Mouse (Mus musculus): ENCODE measurements around the gene Mroh2a.

Mroh2a gene

GRCm38 (mm10) chr1:88258881-88259642 is 32.3 kb downstream of the Mroh2a start:
- no peak for DNase-seq (ENCODE audit: low read depth, low spot score)

DNA sequence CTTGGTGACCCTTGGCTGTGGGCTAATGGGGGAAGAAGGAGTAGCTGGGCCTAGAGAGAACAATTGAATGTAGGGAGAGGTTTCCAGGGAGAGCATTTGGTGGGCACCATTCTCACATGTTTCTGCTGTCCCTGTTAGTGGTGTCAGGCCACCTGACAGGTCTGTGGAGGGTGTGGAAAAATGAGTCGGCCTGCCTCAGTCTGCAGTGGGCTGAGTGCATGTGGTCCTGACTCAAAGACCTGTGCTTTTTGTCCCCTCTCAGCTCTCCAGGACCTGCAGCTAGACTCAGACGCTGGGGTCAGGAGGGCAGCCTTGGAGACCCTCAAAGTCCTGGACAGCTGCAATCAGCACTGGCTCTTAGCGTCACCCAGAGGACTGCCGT is 32.8 kb downstream of the Mroh2a start:
- DNase-seq (ENCODE audit: low read depth, low spot score), result no peak

DNA sequence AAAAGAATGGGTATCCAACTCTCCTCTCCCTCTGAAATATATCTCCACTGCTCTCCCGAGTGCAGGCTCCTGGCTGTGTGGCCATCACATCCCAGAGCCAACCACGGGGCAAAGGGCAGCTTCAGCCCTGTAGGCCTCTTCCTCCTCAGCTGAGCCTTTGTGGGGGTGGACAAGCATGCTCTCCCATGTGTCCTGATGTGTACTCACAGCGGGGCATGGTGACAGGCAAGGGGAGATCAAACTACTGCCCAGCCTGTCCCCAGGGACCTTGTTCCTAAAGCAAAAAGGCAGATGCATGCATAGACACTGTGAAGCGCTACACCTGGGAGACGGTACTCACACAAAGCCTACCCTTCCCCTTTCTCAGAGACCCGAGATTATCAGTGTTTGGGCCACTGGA is 33.3 kb downstream of the Mroh2a start:
- no peak for DNase-seq (ENCODE audit: low read depth, low spot score)

DNA sequence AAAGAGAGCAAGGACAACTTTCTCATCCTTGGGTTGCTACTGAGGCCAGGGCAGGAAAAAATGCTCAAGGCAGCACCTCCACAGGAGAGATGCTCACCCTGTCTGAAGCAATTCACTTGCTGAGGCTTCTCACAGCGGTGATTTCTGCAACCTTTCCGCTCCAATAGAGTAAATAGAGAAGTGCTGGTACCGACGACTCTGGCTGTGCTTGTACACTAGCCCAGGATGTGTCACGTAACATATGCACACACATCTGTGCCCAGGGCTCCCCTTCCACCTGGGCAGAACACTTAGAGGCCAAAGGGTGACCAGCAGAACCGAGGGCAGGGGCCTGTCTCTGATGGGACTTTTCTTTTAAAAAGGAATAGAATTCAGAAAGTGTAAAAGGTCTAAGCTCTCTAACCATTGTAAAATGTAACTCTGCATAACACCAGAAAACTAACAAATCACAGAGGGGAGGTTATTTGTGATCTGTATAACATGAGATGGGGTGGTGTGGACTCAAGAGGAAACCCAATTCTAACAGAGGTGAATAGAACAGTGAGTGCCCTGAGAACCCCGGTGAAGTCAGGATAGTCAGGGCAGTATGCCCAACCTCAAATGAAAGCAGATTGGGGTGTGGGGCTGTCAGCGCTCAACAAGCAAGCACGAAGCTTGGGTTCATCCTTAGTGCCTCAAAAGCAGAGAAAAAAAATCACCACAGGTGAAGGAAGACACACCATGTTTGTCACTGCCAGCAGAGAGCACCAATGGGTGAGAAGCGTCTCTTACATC is 34.0 kb downstream of the Mroh2a start:
- no peak for DNase-seq (ENCODE audit: low read depth, low spot score)

GRCm38 (mm10) chr1:88261706-88262105 is 34.9 kb downstream of the Mroh2a start:
- no peak for DNase-seq (ENCODE audit: low read depth, low spot score)

DNA sequence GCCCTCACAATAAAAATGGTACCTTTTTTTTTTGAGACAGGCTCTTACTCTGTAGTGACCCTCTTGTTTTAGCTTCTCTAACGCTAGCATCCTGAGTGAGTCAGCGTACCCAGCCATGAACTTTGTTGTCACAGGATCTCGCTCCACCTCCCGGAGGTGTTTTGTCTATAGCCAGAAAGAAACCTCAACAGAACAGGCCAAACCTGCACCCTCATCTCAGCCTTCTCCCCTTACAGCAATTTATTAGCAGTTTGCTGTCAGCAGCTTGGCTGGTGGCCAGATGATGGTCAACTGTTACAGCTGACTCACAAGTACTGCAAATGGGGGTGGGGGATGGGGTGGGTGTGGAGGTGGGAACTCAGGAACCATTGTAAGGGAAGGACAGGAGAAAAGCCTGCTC is 35.5 kb downstream of the Mroh2a start:
- DNase-seq (ENCODE audit: low read depth, low spot score), result no peak

- no peak for DNase-seq (ENCODE audit: low read depth, low spot score)
These were observed 36.2 kb downstream of the Mroh2a start for GRCm38 (mm10) chr1:88262961-88263360.

DNA sequence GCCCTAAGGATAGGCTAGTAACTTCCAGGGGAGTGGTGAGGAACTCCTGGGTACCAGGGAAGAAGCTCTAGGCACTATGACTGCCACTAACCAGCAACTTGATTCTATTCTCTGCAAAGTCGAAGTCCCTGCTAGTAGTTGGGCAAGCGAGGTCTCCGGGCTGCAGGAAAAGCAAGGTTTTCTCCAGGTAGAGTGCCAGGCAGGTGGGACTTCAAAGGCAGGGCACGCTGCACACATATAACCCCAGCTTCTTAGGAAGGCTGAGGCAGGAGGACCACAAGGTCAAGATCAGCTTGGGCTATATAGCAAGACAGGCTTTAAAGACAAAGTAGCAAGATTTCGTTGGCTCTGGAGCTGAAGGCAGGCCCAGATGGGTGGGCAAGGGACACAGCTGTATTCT is 37.0 kb downstream of the Mroh2a start:
- DNase-seq (ENCODE audit: low read depth, low spot score), result no peak

GRCm38 (mm10) chr1:88264237-88264868 is 37.6 kb downstream of the Mroh2a start:
- no peak for DNase-seq (ENCODE audit: low read depth, low spot score)

GRCm38 (mm10) chr1:88264869-88265240 is 38.1 kb downstream of the Mroh2a start:
- DNase-seq (ENCODE audit: low read depth, low spot score), result no peak

GRCm38 (mm10) chr1:88266123-88266522 is 39.3 kb downstream of the Mroh2a start:
- DNase-seq (ENCODE audit: low read depth, low spot score), result no peak

GRCm38 (mm10) chr1:88267489-88267888 is 40.7 kb downstream of the Mroh2a start:
- DNase-seq (ENCODE audit: low read depth, low spot score), result no peak

- DNase-seq (ENCODE audit: low read depth, low spot score), result no peak
These were observed 41.3 kb downstream of the Mroh2a start for GRCm38 (mm10) chr1:88268070-88268469.

- DNase-seq (ENCODE audit: low read depth, low spot score), result no peak
These were observed 42.9 kb downstream of the Mroh2a start for GRCm38 (mm10) chr1:88269539-88270309.

- DNase-seq (ENCODE audit: low read depth, low spot score), result no peak
These were observed 46.1 kb downstream of the Mroh2a start for GRCm38 (mm10) chr1:88272851-88273250.

DNA sequence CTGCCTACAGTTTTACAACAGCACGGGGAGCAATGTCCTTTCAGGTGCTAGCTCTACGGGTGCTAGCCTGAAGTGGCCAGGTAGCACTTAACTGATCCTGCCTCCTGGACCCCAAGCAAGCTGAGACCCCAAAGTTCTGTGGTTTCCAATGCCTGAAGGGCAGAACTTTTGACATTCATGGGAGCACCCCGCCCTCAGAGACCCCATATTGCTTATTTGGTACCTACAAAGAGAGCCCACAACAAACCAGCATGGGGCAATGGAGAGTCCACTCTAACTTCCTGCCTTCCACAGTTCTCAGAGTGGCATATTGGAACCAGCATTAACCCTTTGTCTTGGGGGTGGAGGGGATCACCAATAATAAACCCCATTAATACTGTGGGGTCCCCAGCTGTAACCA is 46.5 kb downstream of the Mroh2a start:
- DNase-seq (ENCODE audit: low read depth, low spot score), result no peak

DNA sequence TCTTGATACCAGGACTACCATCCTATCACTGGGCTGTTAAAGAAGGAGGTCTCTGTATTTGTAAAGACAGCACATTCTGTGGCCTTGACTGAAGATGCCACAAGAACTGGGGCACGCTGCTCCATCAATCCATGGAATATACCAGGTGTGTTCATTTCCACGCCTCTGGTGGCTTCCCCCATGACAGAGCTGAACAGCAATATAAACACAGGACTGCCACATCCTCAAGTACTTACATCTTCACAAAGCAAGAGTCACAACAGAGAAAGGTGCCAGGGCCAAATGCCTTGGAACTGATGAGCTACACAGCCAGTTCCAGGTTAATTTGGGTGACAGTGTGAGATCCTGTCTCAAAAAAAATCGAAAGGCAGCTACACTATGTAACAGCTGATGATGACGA is 47.0 kb downstream of the Mroh2a start:
- DNase-seq (ENCODE audit: low read depth, low spot score), result no peak

DNA sequence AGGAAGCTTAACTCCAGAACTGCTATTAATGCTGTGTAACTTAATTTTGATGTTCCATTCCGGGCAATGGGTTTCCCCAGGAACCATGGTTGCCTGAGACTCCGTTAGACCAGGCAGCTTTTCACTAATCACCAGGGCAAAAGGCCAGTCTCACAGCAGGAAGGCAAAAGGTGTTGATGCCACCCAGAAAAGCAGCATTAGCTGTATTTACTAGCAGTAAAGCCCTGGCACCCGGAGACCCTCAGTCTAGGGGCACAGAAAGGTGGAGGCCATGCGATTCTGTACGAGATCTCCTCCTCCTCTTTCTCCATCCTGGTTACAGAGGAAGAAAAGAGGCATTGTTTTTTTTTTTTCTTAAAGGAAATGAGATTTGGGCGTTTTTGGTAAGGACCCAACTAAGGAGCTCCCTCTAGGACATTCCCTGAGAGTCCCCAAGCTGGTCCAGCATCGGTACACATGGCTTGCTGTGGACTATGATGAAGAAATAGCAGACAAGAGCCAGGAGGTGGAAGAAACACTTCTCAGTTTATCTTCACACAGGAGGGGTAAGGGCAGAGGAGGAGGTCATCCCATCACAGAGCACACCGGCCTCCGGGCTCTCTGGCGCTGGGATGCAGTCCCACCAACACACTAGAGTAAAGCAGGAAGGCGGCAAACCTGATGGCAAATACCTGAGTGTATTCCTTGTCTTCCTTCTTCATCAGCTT is 47.7 kb downstream of the Mroh2a start:
- no peak for DNase-seq (ENCODE audit: low read depth, low spot score)

GRCm38 (mm10) chr1:88275078-88275680 is 48.4 kb downstream of the Mroh2a start:
- no peak for DNase-seq (ENCODE audit: low read depth, low spot score)

GRCm38 (mm10) chr1:88275698-88276523 is 49.1 kb downstream of the Mroh2a start:
- DNase-seq (ENCODE audit: low read depth, low spot score), result no peak
